In the genomic region with DNA sequence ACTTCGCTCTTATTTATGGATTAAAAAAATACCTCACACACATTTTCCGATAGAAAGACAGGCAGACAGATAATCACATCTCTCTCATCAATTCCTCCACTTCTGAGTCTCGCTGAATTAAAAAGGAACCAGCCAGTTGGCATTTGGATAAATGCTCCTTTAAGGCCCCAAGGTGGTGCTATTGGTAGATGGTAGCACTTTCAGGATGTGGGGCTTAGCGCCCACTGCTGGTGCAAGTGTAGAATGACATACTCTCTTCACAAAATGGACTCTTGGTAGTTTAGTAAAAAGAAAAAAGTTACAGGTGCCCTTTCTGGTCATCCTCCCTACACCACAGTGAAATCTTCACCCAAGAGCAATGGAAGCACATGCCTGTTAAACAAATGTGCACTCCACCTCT, we compare ENCODE assay signal across 8 mouse cellular contexts. TPM values are rescaled to one million over a fixed set of nuclear protein-coding genes. Genes with fewer than 3 reads are reported as not detected.
DNase-seq lines count a peak whose midpoint lies in the region; ATAC-seq and TF ChIP-seq lines count a peak whose summit lies in the region.
"Had no signal": no experiment of that assay in that cellular context is flagged by ENCODE, and none has a peak within 500 bp of the region (broad histone marks: within the 10 kb centered on the region; RNA-seq: fewer than 3 reads in every experiment).

No protein-coding gene starts in this region.

- H3K36me3 ChIP-seq in intestine, postnatal 0 days (ENCODE audit: control insufficient read depth, insufficient read depth): no peaks in the 10 kb centered on the region
- H3K36me3 ChIP-seq in liver, embryonic 14.5 days (replicated peaks; ENCODE audit: control insufficient read depth, insufficient read depth, low read depth): no peaks in the 10 kb centered on the region
- H3K36me3 ChIP-seq: hindbrain, embryonic 15.5 days had no signal

- no peak overlapping the region for H3K4me2 ChIP-seq in intestine, postnatal 0 days (replicated peaks; ENCODE audit: low read depth)
- H3K4me2 ChIP-seq in liver, embryonic 14.5 days (ENCODE audit: low read depth): no peak overlapping the region
- H3K4me2 ChIP-seq: hindbrain, embryonic 15.5 days had no signal

- DNase-seq in urinary bladder, postnatal 25 days (ENCODE audit: low spot score): peak; percentile 17
- no peak for DNase-seq in urinary bladder, postnatal 10 days (ENCODE audit: low spot score)
- DNase-seq in adrenal gland, postnatal 25 days: peak; percentile 49
- DNase-seq in liver, embryonic 14.5 days (ENCODE audit: low read depth in 3 of 3, low spot score in 3 of 3): peak; percentile 7 to 22 (median 17)
- DNase-seq in retina, postnatal 7 days (ENCODE audit: low read depth, low spot score): peak; percentile 33

- H3K27me3 ChIP-seq in intestine, postnatal 0 days (replicated peaks; ENCODE audit: control insufficient read depth, insufficient read depth, low read length): no peaks in the 10 kb centered on the region
- no peaks in the 10 kb centered on the region for H3K27me3 ChIP-seq in liver, embryonic 14.5 days (ENCODE audit: control insufficient read depth, insufficient read depth, low read length)
- H3K27me3 ChIP-seq: hindbrain, embryonic 15.5 days had no signal

- TF ChIP-seq CTCF in embryonic fibroblast, embryonic 13.5 days (IDR thresholded peaks at IDR 0.05; ENCODE audit: borderline replicate concordance, insufficient read depth, low read length): peak; percentile 85
- peak; percentile 97 for TF ChIP-seq CTCF in intestine, postnatal 0 days (IDR thresholded peaks at IDR 0.05; ENCODE audit: low read depth)
- TF ChIP-seq CTCF in liver, embryonic 14.5 days (IDR thresholded peaks at IDR 0.05; ENCODE audit: low read depth): peak; percentile 73

- H3K4me1 ChIP-seq in embryonic fibroblast, embryonic 13.5 days (ENCODE audit: control insufficient read depth, insufficient read depth, low read length): no peaks in the 10 kb centered on the region
- H3K4me1 ChIP-seq in intestine, postnatal 0 days (replicated peaks; ENCODE audit: control insufficient read depth, insufficient read depth, low read length): no peaks in the 10 kb centered on the region
- no peaks in the 10 kb centered on the region for H3K4me1 ChIP-seq in liver, embryonic 14.5 days (replicated peaks; ENCODE audit: control insufficient read depth in 2 of 2, insufficient read depth in 2 of 2, low read length in 1 of 2)
- H3K4me1 ChIP-seq: hindbrain, embryonic 15.5 days had no signal

- H3K9me3 ChIP-seq in intestine, postnatal 0 days (ENCODE audit: control insufficient read depth): no peaks in the 10 kb centered on the region
- no peaks in the 10 kb centered on the region for H3K9me3 ChIP-seq in liver, embryonic 14.5 days (ENCODE audit: control insufficient read depth, low read length)
- H3K9me3 ChIP-seq: hindbrain, embryonic 15.5 days had no signal

- no peak overlapping the region for H3K4me3 ChIP-seq in embryonic fibroblast, embryonic 13.5 days (ENCODE audit: insufficient read depth, low read length)
- H3K4me3 ChIP-seq in intestine, postnatal 0 days (ENCODE audit: low read depth, low read length): no peak overlapping the region
- no peak overlapping the region for H3K4me3 ChIP-seq in liver, embryonic 14.5 days (ENCODE audit: insufficient read depth in 1 of 2, low read depth in 2 of 2, low read length in 2 of 2)
- H3K4me3 ChIP-seq: hindbrain, embryonic 15.5 days had no signal

- no peak for ATAC-seq in intestine, postnatal 0 days
- no peak for ATAC-seq in liver, embryonic 14.5 days (ENCODE audit: insufficient read depth)

- 23% methylated on average over 4 of the region's 4 CpGs for WGBS in intestine, postnatal 0 days
- WGBS in liver, embryonic 14.5 days (ENCODE audit: insufficient replicate concordance): 21% methylated on average over 4 of the region's 4 CpGs

- TF ChIP-seq EP300 in liver, embryonic 14.5 days (IDR thresholded peaks at IDR 0.05; ENCODE audit: low read depth): no peak

- TF ChIP-seq POLR2A in embryonic fibroblast, embryonic 13.5 days (IDR thresholded peaks at IDR 0.05; ENCODE audit: low read depth, low read length): no peak

- no peak overlapping the region for H3K27ac ChIP-seq in embryonic fibroblast, embryonic 13.5 days (ENCODE audit: insufficient read depth, low read length)
- no peak overlapping the region for H3K27ac ChIP-seq in intestine, postnatal 0 days (ENCODE audit: low read depth, low read length)
- no peak overlapping the region for H3K27ac ChIP-seq in liver, embryonic 14.5 days
- H3K27ac ChIP-seq: hindbrain, embryonic 15.5 days had no signal

- H3K9ac ChIP-seq in intestine, postnatal 0 days (ENCODE audit: low read depth, low read length): no peak overlapping the region
- no peak overlapping the region for H3K9ac ChIP-seq in liver, embryonic 14.5 days (replicated peaks)
- H3K9ac ChIP-seq: hindbrain, embryonic 15.5 days had no signal

RNA-seq across cellular contexts. Expression of a gene that starts 37.1 kb away (rescaled TPM):
- total RNA-seq in adrenal gland, postnatal 25 days (2021): 32.9 and 41.3 TPM in 2 replicates
- polyA plus RNA-seq in embryonic fibroblast, embryonic 13.5 days (2011; ENCODE audit: insufficient read length, low read depth, missing spikeins): 14.4 and 20.2 TPM in 2 replicates
- polyA plus RNA-seq in intestine, postnatal 0 days (2015; fragmentation: Nextera tagmentation; extraction: Ambion mirVana): 2.6 and 2.7 TPM in 2 replicates
- polyA plus RNA-seq in liver, embryonic 14.5 days (2012; rRNA removed): 0.16 and 0.22 TPM in 2 replicates
- 0.39 TPM in 1 of 2 replicates, not detected in the other for polyA plus RNA-seq in liver, embryonic 14.5 days (2014; fragmentation: Nextera tagmentation; extraction: Ambion mirVana)
